Mouse (Mus musculus) T-helper 17 cell (primary cell): ENCODE measurements at regions not wholly inside any gene's neighbourhood (a gene's known extent, or its start where the extent isn't known, plus 50 kb on each side); places are given as distances from the start of the nearest gene placed in this dataset.
"Not testable (repeated sequence)": the region's sequence is repeated elsewhere in the genome, so short reads cannot be mapped to it uniquely, and the experiment has no call there.

Source experiments
- in situ Hi-C, 2 experiments: fragments of 300-600 bp; cut with MboI, MseI; formaldehyde crosslinking; loops; 1 replicate in 1 of 2; 2 replicates in 1 of 2; pipeline ENCODE4 v1.15.1; 2025; ENCODE audit warnings: high pct_unique_total_duplicates in 2 of 2

GRCm38 (mm10) chr11:121894801-121895200 is 64.8 kb downstream of the Ptchd3 start:
- in situ Hi-C loops = no loop called here

- in situ Hi-C loops = not testable (repeated sequence)
These were observed 74.3 kb downstream of the Ptchd3 start for GRCm38 (mm10) chr11:121904393-121904792.

GRCm38 (mm10) chr11:121924631-121925030 is 94.6 kb downstream of the Ptchd3 start:
- in situ Hi-C loops = loop anchor here in 1 of 2 experiments (5.0 kb wide), 1 partner anchor 33 kb away; no protein-coding TSS in a partner anchor

GRCm38 (mm10) chr11:121925043-121925442 is 95.0 kb downstream of the Ptchd3 start:
- in situ Hi-C loops = not testable (repeated sequence)

GRCm38 (mm10) chr11:121951726-121952125 is 121.7 kb downstream of the Ptchd3 start:
- in situ Hi-C loops = loop anchor here in 1 of 2 experiments (5.0 kb wide), 1 partner anchor 34 kb away; no protein-coding TSS in a partner anchor

DNA sequence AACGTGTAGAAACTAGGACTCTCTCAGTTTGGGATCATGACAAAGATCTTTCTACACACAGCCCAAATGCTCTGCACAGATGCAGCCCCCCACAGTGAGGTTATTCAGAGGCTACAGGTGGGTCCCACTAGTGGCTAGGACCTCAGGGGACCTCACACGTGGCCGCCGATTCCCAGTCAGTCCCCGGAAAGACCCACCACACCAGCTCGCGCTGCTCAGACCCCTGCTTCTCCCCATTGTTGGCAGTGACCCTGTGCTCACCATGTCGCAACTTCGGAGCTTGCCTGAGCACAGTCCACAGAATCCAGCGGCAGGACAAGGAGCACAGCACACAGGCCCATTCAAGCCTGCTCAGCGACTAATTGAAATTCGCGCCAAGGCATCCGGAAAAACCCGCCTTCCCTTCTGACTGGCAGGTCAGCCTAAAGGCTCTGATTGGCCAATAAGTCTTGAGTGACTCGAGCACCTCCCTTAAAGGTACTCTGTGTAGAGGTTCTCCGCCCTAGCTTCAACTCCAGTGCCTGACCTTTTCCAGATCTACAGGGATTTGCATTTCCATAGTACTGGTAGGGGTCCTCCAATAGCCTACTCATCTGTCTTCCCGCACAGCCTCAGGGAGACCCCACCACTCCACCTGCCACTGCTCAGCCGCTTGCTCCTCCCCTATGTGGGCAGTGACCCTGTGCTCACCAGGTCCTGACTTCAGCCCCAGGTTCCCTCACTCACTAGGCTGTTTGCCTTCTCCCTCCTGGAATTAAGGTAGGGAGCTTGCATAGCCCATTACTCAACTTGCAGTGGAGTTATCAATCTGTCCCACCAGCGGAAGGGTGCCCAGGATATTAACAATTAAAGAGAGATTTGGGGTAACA is 126.6 kb downstream of the Ptchd3 start:
- in situ Hi-C loops = loop anchor here in 1 of 2 experiments (5.0 kb wide), 1 partner anchor 34 kb away; no protein-coding TSS in a partner anchor

DNA sequence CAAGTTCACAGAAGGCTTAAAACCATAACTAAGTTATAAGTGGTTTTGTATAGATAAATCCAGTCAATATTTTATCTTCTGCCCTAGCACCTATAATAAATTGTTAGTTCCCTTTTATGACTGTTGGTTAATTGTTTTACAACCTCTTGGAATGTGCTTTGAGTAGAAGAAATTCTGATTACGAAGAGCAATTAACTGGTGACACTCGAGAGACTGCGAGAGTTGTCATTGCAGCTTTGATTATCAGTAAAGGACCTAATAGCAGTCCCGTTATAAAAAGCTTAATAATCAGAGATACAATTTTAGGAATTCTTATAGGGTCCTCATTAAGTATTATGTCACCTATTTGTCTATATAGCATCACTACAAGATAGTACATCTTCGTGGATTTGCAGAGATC is 128.7 kb downstream of the Ptchd3 start:
- in situ Hi-C loops = loop anchor here in 1 of 2 experiments (5.0 kb wide), 1 partner anchor 36 kb away; no protein-coding TSS in a partner anchor

DNA sequence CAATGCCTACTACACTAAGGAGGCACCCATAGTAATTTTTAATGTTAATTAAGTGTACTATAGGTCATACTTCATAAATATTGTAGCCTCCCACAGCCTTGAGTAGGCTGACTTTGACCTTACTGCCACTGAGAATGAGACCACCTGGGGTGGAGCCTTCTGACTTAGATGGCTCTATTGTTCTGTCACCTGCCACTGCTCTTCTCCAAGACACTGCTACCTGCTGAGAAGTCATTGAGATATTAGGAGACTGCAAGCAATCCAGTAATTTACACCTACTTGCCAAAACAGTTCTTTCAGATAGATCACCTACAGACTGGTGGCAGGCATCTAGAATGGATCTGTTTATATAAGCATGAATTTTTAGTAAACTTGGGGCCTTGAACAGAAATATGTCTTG is 134.1 kb downstream of the Ptchd3 start:
- in situ Hi-C loops = not testable (repeated sequence)

DNA sequence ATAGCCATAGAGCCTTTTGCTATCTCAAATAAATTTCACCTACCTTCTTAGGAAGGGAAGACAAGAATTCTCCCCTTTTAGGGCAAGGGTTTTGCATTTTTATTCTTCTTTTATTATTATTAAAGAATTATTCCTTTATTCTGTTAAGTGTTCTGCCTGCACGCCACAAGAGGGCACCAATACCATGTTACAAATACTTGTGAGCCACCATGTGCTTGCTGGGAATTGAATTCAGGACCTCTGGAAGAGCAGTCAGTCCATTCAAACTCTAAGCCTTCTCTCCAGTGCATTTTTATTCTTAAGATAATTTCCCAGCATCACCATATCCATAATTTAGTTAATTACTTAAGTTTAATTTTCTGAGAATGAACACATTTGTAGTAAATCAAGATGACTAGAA is 135.9 kb downstream of the Ptchd3 start:
- in situ Hi-C loops = not testable (repeated sequence)
